Mouse (Mus musculus): ENCODE measurements around the gene Phlpp1. TPM values are rescaled to one million over a fixed set of nuclear protein-coding genes. Genes with fewer than 3 reads are reported as not detected.
A peak's percentile ranks its signal among the peaks of the same experiment; 100 is the strongest.

Phlpp1 gene
- polyA plus RNA-seq, 1 experiment = 27.0 TPM

DNA sequence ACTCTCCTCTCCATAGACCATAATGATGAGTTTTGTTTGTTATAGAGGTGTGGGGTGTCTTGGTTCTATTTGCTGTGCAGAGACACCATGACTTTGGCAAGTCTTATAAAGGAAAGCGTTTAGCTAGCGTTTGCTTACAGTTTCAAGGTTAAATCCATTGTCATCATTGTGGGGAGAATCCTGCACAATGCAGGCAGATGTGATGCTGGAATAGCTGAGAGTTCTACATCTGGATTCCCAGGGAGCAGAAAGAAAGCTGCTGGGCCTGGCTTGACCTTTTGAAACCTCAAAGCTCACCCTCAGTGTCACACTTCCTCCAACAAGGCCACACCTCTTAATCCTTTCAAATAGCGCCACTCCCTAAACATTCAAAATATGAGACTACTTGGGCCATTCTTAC lies 7.4 kb upstream of the Phlpp1 start:
- TF ChIP-seq POLR2A (IDR thresholded peaks at IDR 0.05; ENCODE audit: borderline replicate concordance, extremely low read depth, insufficient read depth, insufficient read length, poor library complexity, severe bottlenecking) = no peak
- no peak for TF ChIP-seq CTCF (IDR thresholded peaks at IDR 0.05; ENCODE audit: borderline replicate concordance, extremely low read depth, insufficient read depth, insufficient read length)
- no peak for DNase-seq (ENCODE audit: low read depth)

DNA sequence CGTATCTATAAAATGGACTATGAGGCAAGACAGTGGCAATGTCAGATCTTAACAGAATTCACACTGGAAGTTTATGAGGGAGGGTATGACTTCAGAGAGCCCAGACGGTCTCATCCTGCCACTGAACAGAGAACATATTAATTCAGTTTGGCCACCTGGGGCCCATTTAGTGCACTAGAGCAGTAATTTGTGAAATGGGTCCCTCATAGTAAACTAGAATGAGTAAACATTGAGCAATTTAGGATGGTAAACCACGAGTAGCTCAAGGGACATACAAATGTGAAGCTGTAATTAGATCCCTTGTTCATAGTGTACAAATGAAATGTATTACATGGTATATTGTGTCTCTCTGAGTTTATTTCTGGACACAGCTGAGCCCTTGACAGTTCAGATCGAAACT lies 3.6 kb upstream of the Phlpp1 start:
- TF ChIP-seq POLR2A (IDR thresholded peaks at IDR 0.05; ENCODE audit: borderline replicate concordance, extremely low read depth, insufficient read depth, insufficient read length, poor library complexity, severe bottlenecking) (no peak), CTCF (IDR thresholded peaks at IDR 0.05; ENCODE audit: borderline replicate concordance, extremely low read depth, insufficient read depth, insufficient read length) (no peak)
- peak; percentile 51 for DNase-seq (ENCODE audit: low read depth)

DNA sequence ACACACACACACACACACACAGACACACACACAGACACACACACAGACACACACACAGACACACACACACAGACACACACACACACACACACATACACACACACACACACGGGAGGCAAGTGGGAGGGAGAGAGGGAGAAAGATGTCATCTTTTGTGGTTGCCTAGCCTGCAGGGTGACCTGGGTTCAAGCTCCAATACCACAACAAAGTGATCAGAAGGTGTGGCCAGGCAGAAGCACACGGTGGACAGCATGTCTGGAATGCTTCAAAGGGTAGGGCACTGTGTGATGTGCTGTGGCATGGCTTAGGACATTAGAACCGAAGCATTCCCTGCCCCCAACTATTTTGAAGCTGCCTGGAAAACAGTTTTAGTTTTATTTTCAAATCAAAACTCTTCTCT lies 2.8 kb upstream of the Phlpp1 start:
- DNase-seq (ENCODE audit: low read depth) = no peak
- TF ChIP-seq POLR2A (IDR thresholded peaks at IDR 0.05; ENCODE audit: borderline replicate concordance, extremely low read depth, insufficient read depth, insufficient read length, poor library complexity, severe bottlenecking) (no peak), CTCF (IDR thresholded peaks at IDR 0.05; ENCODE audit: borderline replicate concordance, extremely low read depth, insufficient read depth, insufficient read length) (no peak)

DNA sequence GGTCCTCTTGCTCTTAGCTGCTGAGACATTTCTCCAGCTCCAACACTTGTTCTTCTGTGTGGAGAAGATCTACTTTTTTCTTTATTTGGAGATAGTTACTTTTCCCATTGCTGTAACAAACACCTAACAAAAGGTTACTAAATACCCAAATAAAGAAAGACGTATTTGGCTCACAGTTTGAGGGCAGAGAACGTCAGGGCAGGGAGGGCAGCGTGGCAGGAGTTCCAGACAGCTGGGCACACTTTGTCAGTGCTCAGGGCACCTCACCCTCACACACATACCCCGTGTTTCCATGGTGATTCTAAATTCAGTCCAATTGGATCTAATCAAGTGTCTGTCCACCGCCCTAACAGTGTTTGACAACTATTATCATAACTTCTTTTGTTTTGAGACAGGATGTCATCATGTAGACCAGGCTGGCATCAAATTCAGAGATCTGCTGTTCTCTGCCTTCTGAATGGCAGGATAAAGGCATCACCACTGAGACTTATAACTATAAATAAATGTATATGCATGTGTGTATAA lies 1.7 kb upstream of the Phlpp1 start:
- TF ChIP-seq CTCF (IDR thresholded peaks at IDR 0.05; ENCODE audit: borderline replicate concordance, extremely low read depth, insufficient read depth, insufficient read length) (no peak), POLR2A (IDR thresholded peaks at IDR 0.05; ENCODE audit: borderline replicate concordance, extremely low read depth, insufficient read depth, insufficient read length, poor library complexity, severe bottlenecking) (no peak)
- no peak for DNase-seq (ENCODE audit: low read depth)

DNA sequence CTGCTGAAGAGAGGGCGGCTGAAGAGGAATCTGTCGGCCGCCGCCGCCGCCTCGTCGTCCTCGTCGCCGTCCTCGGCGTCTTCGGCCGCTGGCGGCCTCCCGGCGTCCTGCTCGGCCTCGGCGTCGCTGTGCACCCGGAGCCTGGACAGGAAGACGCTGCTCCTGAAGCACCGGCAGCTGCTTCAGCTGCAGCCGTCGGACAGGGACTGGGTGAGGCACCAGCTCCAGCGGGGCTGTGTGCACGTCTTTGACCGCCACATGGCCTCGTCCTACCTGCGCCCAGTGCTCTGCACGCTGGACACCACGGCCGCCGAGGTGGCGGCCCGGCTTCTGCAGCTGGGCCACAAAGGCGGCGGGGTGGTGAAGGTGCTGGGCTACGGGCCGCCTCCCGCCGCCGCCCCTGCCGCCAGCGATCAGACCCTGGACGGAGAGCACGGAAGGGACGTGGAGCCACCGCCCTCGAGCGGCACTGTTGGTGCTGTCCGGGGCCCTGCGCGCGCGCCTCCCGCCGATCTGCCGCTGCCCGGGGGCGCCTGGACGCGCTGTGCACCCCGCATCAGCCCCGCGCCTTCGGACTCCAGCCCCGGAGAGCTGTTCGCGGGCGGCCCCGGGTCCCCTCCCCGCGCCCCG lies 864 bp downstream of the Phlpp1 start:
- TF ChIP-seq POLR2A (IDR thresholded peaks at IDR 0.05; ENCODE audit: borderline replicate concordance, extremely low read depth, insufficient read depth, insufficient read length, poor library complexity, severe bottlenecking) = 0 out of 2 replicates have a peak, but pooled peaks have one; percentile 1
- no peak for TF ChIP-seq CTCF (IDR thresholded peaks at IDR 0.05; ENCODE audit: borderline replicate concordance, extremely low read depth, insufficient read depth, insufficient read length)
- DNase-seq (ENCODE audit: low read depth) = peak; percentile 69

DNA sequence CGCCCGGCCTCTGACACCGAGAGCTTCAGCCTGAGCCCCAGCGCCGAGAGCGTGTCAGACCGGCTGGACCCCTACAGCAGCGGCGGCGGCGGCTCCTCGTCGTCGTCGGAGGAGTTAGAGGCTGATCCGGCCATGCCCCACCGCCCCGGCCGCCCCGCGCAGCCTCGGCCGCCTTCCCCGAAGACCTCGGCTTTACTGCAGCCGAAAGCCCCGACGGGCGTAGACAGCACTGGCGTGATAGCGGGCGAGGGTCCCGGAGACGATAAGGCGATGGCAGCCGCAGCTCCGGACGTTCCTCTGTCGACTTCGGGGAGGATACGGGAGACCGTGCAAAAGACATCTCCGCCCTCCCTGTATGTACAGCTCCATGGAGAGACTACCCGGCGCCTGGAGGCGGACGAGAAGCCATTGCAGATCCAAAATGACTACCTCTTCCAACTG lies 1.4 kb downstream of the Phlpp1 start:
- TF ChIP-seq CTCF (IDR thresholded peaks at IDR 0.05; ENCODE audit: borderline replicate concordance, extremely low read depth, insufficient read depth, insufficient read length) = no peak
- no peak for TF ChIP-seq POLR2A (IDR thresholded peaks at IDR 0.05; ENCODE audit: borderline replicate concordance, extremely low read depth, insufficient read depth, insufficient read length, poor library complexity, severe bottlenecking)
- DNase-seq (ENCODE audit: low read depth) = peak; percentile 66

DNA sequence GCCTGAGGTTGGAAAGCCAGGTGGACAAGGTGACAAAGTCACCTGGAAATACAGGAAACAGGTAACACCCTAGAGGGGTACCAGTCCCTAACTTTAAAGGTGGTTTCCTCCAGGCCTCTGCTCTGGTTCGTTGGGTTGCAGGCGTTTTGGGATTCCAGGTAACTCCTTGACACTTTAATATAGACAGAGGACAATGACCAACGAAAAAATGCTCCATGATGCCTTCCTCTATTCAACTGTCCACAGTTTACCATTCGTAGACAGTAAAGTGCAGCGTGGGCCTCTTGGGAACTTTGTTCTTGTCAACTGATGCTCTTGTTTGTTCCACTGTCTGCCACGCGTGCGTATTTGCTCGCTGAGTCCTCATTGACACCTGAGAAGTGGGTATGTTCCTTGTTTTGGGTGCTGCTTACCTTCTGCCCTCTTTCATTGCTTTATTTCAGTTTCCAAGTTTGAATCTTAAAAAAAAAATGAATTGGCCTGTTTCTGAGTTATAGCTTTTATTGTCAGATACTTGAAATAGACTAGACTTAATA lies 2.1 kb downstream of the Phlpp1 start:
- no peak for DNase-seq (ENCODE audit: low read depth)
- TF ChIP-seq CTCF (IDR thresholded peaks at IDR 0.05; ENCODE audit: borderline replicate concordance, extremely low read depth, insufficient read depth, insufficient read length) (no peak), POLR2A (IDR thresholded peaks at IDR 0.05; ENCODE audit: borderline replicate concordance, extremely low read depth, insufficient read depth, insufficient read length, poor library complexity, severe bottlenecking) (no peak)

DNA sequence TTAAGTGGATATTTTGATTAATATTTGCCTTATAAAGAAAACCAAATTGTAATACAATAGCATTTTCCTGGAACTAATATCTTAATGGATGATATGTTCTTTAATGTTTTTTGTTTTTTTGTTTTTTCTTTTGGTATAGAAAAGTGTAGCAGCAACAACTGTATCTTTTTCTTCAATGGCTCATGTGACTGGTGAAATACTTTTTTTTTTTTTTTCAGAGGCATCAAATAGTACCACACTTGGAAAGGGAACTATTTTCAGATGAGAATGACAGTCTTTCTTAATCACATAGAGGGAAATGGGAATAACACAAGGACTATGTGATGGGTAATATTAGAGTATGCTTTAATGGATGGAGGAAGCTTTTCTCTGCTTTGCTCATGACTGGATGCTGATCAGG lies 3.0 kb downstream of the Phlpp1 start:
- TF ChIP-seq CTCF (IDR thresholded peaks at IDR 0.05; ENCODE audit: borderline replicate concordance, extremely low read depth, insufficient read depth, insufficient read length) (no peak), POLR2A (IDR thresholded peaks at IDR 0.05; ENCODE audit: borderline replicate concordance, extremely low read depth, insufficient read depth, insufficient read length, poor library complexity, severe bottlenecking) (no peak)
- no peak for DNase-seq (ENCODE audit: low read depth)

DNA sequence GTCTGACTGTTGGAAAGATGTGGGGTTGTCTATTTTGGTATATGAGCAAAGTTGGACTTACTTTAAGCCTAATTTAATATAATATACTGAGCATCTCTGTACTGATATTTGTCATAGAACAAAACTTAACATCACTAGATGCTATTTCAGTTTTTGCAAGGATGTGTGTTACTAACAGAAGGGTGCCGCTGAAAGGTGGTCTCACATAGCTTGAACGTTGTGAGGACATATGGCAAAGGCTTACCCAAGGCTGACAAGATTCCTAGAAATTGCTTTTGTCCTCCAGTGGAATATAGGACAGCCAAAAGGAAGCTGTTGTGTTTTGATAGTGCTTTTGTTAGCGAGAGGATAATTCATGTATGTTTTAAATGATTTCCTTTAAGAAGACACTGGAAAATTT lies 3.8 kb downstream of the Phlpp1 start:
- no peak for TF ChIP-seq CTCF (IDR thresholded peaks at IDR 0.05; ENCODE audit: borderline replicate concordance, extremely low read depth, insufficient read depth, insufficient read length)
- no peak for TF ChIP-seq POLR2A (IDR thresholded peaks at IDR 0.05; ENCODE audit: borderline replicate concordance, extremely low read depth, insufficient read depth, insufficient read length, poor library complexity, severe bottlenecking)
- peak; percentile 53 for DNase-seq (ENCODE audit: low read depth)

DNA sequence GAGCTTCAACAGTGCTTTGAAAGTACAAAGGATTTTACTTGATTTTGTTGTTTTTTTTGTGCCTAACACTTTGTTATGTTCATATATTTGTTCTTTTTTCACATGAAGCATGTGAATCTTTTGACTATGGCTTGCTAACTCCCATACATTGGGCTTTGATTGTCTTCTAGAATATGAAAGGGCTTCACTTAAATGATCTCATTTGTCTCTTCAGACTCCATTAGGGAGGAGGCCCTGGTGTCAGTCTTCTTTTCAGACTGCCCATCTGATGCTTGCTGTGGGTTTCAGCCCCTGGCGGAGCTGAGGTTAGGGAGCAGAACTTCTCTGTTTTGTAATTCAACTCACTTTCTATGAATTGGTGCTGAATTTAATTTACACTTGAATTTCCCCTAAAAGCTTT lies 5.2 kb downstream of the Phlpp1 start:
- TF ChIP-seq POLR2A (IDR thresholded peaks at IDR 0.05; ENCODE audit: borderline replicate concordance, extremely low read depth, insufficient read depth, insufficient read length, poor library complexity, severe bottlenecking) (no peak), CTCF (IDR thresholded peaks at IDR 0.05; ENCODE audit: borderline replicate concordance, extremely low read depth, insufficient read depth, insufficient read length) (no peak)
- peak; percentile 69 for DNase-seq (ENCODE audit: low read depth)

DNA sequence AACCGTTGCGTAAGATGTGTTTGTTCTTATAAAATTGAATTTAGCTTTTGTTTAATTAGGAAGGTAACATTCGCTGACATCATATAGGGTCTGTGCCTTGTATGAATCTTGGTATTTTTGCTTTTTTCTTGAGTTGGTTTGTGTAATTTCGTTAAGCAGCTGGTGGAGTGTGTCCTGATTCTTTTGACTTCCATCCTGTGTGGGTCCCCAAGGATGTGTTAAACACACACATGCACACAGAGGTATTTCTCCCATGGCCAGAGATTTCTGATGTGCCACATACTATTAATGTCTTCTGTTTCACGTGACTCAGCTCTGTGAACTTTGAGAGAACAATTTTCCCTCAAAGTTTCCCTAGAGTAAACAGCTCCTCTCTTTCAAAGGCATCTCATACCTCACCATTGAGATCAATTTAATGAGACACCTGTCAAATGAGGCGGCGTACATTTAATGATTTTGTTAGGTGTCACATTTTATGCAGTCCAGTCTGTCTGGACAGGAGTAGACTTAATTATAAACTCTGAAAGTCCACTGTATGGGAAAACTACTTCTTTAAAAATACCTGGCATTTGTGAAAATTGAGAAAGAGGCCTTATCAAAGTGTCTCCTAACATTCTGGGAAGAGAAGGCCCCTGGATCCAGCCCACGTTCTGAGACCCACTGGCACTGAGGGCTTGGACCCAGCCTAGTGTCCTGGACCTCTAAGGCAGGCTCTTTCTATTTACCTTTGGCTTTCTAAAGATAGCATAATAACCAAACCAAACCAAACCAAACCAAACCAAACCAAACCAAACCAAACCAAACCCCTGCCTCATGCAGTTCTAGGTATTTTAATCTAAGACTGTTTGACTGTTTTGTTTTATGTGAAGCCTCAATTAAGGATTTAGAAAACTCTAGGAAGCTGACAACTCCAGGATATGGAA lies 6.6 kb downstream of the Phlpp1 start:
- no peak for DNase-seq (ENCODE audit: low read depth)
- TF ChIP-seq POLR2A (IDR thresholded peaks at IDR 0.05; ENCODE audit: borderline replicate concordance, extremely low read depth, insufficient read depth, insufficient read length, poor library complexity, severe bottlenecking) (no peak), CTCF (IDR thresholded peaks at IDR 0.05; ENCODE audit: borderline replicate concordance, extremely low read depth, insufficient read depth, insufficient read length) (no peak)

Measured in brain, embryonic 14.5 days (tissue).